Comparison of ENCODE assay signal across 19 mouse cellular contexts in genomic region chr4:107749045-107749444, GRCm38 (mm10).
"Had no signal": no experiment of that assay in that cellular context is flagged by ENCODE, and none has a peak within 500 bp of the region (broad histone marks: within the 10 kb centered on the region; RNA-seq: fewer than 3 reads in every experiment).

No protein-coding gene starts in this region.

- ATAC-seq: liver, postnatal 0 days; midbrain, embryonic 15.5 days had no signal

- H3K27ac ChIP-seq: limb, embryonic 12.5 days; limb, embryonic 15.5 days; liver, embryonic 14.5 days; macrophage; midbrain, embryonic 12.5 days; midbrain, embryonic 15.5 days; neural tube, embryonic 12.5 days; stomach, embryonic 15.5 days had no signal

- H3K27me3 ChIP-seq: midbrain, embryonic 15.5 days; stomach, embryonic 15.5 days had no signal

- H3K4me3 ChIP-seq: limb, embryonic 12.5 days; limb, embryonic 15.5 days; midbrain, embryonic 12.5 days; midbrain, embryonic 15.5 days; neural tube, embryonic 12.5 days; stomach, embryonic 15.5 days had no signal

- H3K36me3 ChIP-seq: limb, embryonic 12.5 days; limb, embryonic 15.5 days; midbrain, embryonic 12.5 days; midbrain, embryonic 15.5 days; neural tube, embryonic 12.5 days; stomach, embryonic 15.5 days had no signal

- H3K4me2 ChIP-seq: limb, embryonic 12.5 days; limb, embryonic 15.5 days; liver, embryonic 11.5 days; midbrain, embryonic 12.5 days; midbrain, embryonic 15.5 days; neural tube, embryonic 12.5 days; stomach, embryonic 15.5 days had no signal

- DNase-seq: kidney, adult 18-20 months; kidney, adult 9 months; kidney, postnatal 14 days; kidney, postnatal 4 days; left cerebral cortex, postnatal 4 days; liver, postnatal 0 days; retina, postnatal 1 day; right cerebral cortex, postnatal 25 days; spleen, adult 18-20 months; thymus, postnatal 25 days had no signal

- H3K9ac ChIP-seq: limb, embryonic 12.5 days; limb, embryonic 15.5 days; liver, embryonic 14.5 days; liver, postnatal 0 days; midbrain, embryonic 12.5 days; midbrain, embryonic 15.5 days; neural tube, embryonic 12.5 days; stomach, embryonic 15.5 days had no signal

- H3K9me3 ChIP-seq: limb, embryonic 12.5 days; limb, embryonic 15.5 days; midbrain, embryonic 12.5 days; midbrain, embryonic 15.5 days; neural tube, embryonic 12.5 days; stomach, embryonic 15.5 days had no signal
